Mouse (Mus musculus): ENCODE results near the gene Eefsec.

Eefsec gene

GRCm38 (mm10) chr6:88210182-88210581 lies 236.2 kb downstream of the Eefsec start:
- no peak for DNase-seq (ENCODE audit: extremely low spot score)

GRCm38 (mm10) chr6:88209453-88209852 lies 236.9 kb downstream of the Eefsec start:
- DNase-seq (ENCODE audit: extremely low spot score): no peak

GRCm38 (mm10) chr6:88208321-88208720 lies 238.0 kb downstream of the Eefsec start:
- no peak for DNase-seq (ENCODE audit: extremely low spot score)

- no peak for DNase-seq (ENCODE audit: extremely low spot score)
Observed at GRCm38 (mm10) chr6:88207403-88208033, 238.8 kb downstream of the Eefsec start.

Measured in embryo, embryonic 9.5 days (tissue).